Mouse (Mus musculus) heart, postnatal 0 days (tissue): ENCODE measurements around the gene 4931414P19Rik.

Experiments used
- CTCF ChIP-seq: IDR thresholded peaks from 2 replicates; pipeline ENCODE4 v1.5.1; 2016; ENCODE audit warnings: antibody characterized with exemption, control low read depth, low read depth
- EP300 ChIP-seq: IDR thresholded peaks from 2 replicates; pipeline ENCODE4 v1.6.1; 2016; ENCODE audit warnings: antibody characterized with exemption, low read depth

GRCm38 (mm10) chr14:54601601-54602000 lies 4.2 kb downstream of the 4931414P19Rik start:
- TF ChIP-seq CTCF (no peak), EP300 (no peak)
